Mouse (Mus musculus) MEL (cell line): Measurements from ENCODE around the gene Pcgf6. TPM values are rescaled to one million over a fixed set of nuclear protein-coding genes. Genes with fewer than 3 reads are reported as not detected.

Source experiments
- DNase-seq: peaks from one replicate; pipeline ENCODE4 v3.0.0; 2011; ENCODE audit warnings: low read depth, low spot score
- H3K27ac ChIP-seq: 2 replicates; pipeline ENCODE4 v1.5.1; 2012; ENCODE audit warnings: low read depth, mild to moderate bottlenecking, control low read depth, low read length, moderate library complexity; ENCODE audit not compliant: control insufficient read depth
- H3K27me3 ChIP-seq, 2 experiments: fragments of 150-350 bp in 1 of 2; sonication (generic) in 1 of 2; 2 replicates each; pipeline ENCODE4 v1.6.1; 2012; ENCODE audit warnings: low read length in 2 of 2, mild to moderate bottlenecking in 2 of 2, improper control_type of control experiment in 1 of 2, moderate library complexity in 1 of 2; ENCODE audit not compliant: insufficient read depth in 2 of 2, control insufficient read depth in 1 of 2
- H3K36me3 ChIP-seq, 2 experiments: 2 replicates each; pipeline ENCODE4 v1.6.1; 2012 to 2014; ENCODE audit warnings: low read length in 2 of 2, improper control_type of control experiment in 1 of 2, inconsistent platforms in 1 of 2, mild to moderate bottlenecking in 1 of 2; ENCODE audit not compliant: insufficient read depth in 2 of 2, control insufficient read depth in 1 of 2
- H3K4me1 ChIP-seq, 2 experiments: fragments of 150-350 bp in 1 of 2; sonication (generic) in 1 of 2; 2 replicates each; pipeline ENCODE4 v1.6.1; 2012; ENCODE audit warnings: low read length in 2 of 2, improper control_type of control experiment in 1 of 2, mild to moderate bottlenecking in 1 of 2; ENCODE audit not compliant: insufficient read depth in 2 of 2, control insufficient read depth in 1 of 2
- H3K4me3 ChIP-seq, 2 experiments: fragments of 150-350 bp in 1 of 2; sonication (generic) in 1 of 2; 2 replicates each; pipeline ENCODE4 v1.5.1; 2012; ENCODE audit warnings: low read depth in 2 of 2, low read length in 2 of 2, mild to moderate bottlenecking in 2 of 2, moderate library complexity in 2 of 2, control low read depth in 1 of 2, improper control_type of control experiment in 1 of 2; ENCODE audit not compliant: control insufficient read depth in 1 of 2, insufficient read depth in 1 of 2
- H3K79me2 ChIP-seq: 2 replicates; pipeline ENCODE4 v1.6.1; 2012; ENCODE audit warnings: mild to moderate bottlenecking, low read length, moderate library complexity; ENCODE audit not compliant: control insufficient read depth, poor library complexity, insufficient read depth
- H3K9ac ChIP-seq: 2 replicates; pipeline ENCODE4 v1.6.1; 2012; ENCODE audit warnings: low read depth, mild to moderate bottlenecking, control low read depth, low read length, moderate library complexity; ENCODE audit not compliant: control insufficient read depth, poor library complexity, severe bottlenecking
- H3K9me3 ChIP-seq: fragments of 150-350 bp; sonication (generic); replicated peaks from 2 replicates; pipeline ENCODE4 v1.6.1; 2012; ENCODE audit warnings: mild to moderate bottlenecking, low read length, improper control_type of control experiment, moderate library complexity; ENCODE audit not compliant: insufficient read depth
- BHLHE40 ChIP-seq: IDR thresholded peaks from 2 replicates; pipeline ENCODE4 v1.6.1; 2012; ENCODE audit warnings: low read depth, mild to moderate bottlenecking, inconsistent platforms, low read length, improper control_type of control experiment, borderline replicate concordance
- CHD1 ChIP-seq: IDR thresholded peaks from 2 replicates; pipeline ENCODE4 v1.6.1; 2012; ENCODE audit warnings: low read depth, mild to moderate bottlenecking, inconsistent platforms, low read length, improper control_type of control experiment
- CHD2 ChIP-seq: IDR thresholded peaks from 2 replicates; pipeline ENCODE4 v1.6.1; 2011; ENCODE audit warnings: low read length, improper control_type of control experiment
- E2F4 ChIP-seq: IDR thresholded peaks from 2 replicates; pipeline ENCODE4 v1.6.1; 2011; ENCODE audit warnings: low read depth, low read length, improper control_type of control experiment, borderline replicate concordance
- ELF1 ChIP-seq: IDR thresholded peaks from 2 replicates; pipeline ENCODE4 v1.6.1; 2014; ENCODE audit warnings: low read depth, mild to moderate bottlenecking, inconsistent platforms, low read length, improper control_type of control experiment, moderate library complexity
- EP300 ChIP-seq, 2 experiments: IDR thresholded peaks; 2 replicates each; pipeline ENCODE4 v1.6.1; 2011; ENCODE audit warnings: improper control_type of control experiment in 2 of 2, low read length in 2 of 2, low read depth in 1 of 2, mild to moderate bottlenecking in 1 of 2
- ETS1 ChIP-seq: IDR thresholded peaks from 2 replicates; pipeline ENCODE4 v1.6.1; 2012; ENCODE audit warnings: low read depth, mild to moderate bottlenecking, inconsistent platforms, low read length, improper control_type of control experiment, moderate library complexity
- GATA1 ChIP-seq: IDR thresholded peaks from 2 replicates; pipeline ENCODE4 v1.6.1; 2011; ENCODE audit warnings: low read depth, low read length, improper control_type of control experiment
- HCFC1 ChIP-seq: IDR thresholded peaks from 2 replicates; pipeline ENCODE4 v1.6.1; 2012; ENCODE audit warnings: low read depth, mild to moderate bottlenecking, inconsistent platforms, low read length, improper control_type of control experiment, moderate library complexity
- MAZ ChIP-seq: IDR thresholded peaks from 2 replicates; pipeline ENCODE4 v1.6.1; 2012; ENCODE audit warnings: low read depth, mild to moderate bottlenecking, inconsistent platforms, low read length, improper control_type of control experiment
- MXI1 ChIP-seq: IDR thresholded peaks from 2 replicates; pipeline ENCODE4 v1.6.1; 2011; ENCODE audit warnings: mild to moderate bottlenecking, low read depth, low read length, improper control_type of control experiment
- MYB ChIP-seq: IDR thresholded peaks from 2 replicates; pipeline ENCODE4 v1.6.1; 2011; ENCODE audit warnings: mild to moderate bottlenecking, low read depth, low read length, improper control_type of control experiment
- MYC ChIP-seq: IDR thresholded peaks from 2 replicates; pipeline ENCODE4 v1.6.1; 2011; ENCODE audit warnings: low read depth, mild to moderate bottlenecking, low read length, improper control_type of control experiment, moderate library complexity
- NELFE ChIP-seq: IDR thresholded peaks from 2 replicates; pipeline ENCODE4 v1.6.1; 2011; ENCODE audit warnings: low read depth, low read length, improper control_type of control experiment
- NRF1 ChIP-seq: IDR thresholded peaks from 2 replicates; pipeline ENCODE4 v1.6.1; 2014; ENCODE audit warnings: low read depth, mild to moderate bottlenecking, inconsistent platforms, low read length, improper control_type of control experiment, moderate library complexity; ENCODE audit not compliant: poor library complexity, insufficient read depth, severe bottlenecking
- POLR2AphosphoS5 ChIP-seq: IDR thresholded peaks from 2 replicates; pipeline ENCODE4 v1.6.1; 2012; ENCODE audit warnings: low read depth, borderline replicate concordance, mild to moderate bottlenecking, inconsistent platforms, low read length, moderate library complexity, mixed read lengths
- RCOR1 ChIP-seq: IDR thresholded peaks from 2 replicates; pipeline ENCODE4 v1.6.1; 2012; ENCODE audit warnings: low read depth, mild to moderate bottlenecking, inconsistent platforms, low read length, improper control_type of control experiment
- SIN3A ChIP-seq: IDR thresholded peaks from 2 replicates; pipeline ENCODE4 v1.6.1; 2012; ENCODE audit warnings: low read length, improper control_type of control experiment, inconsistent platforms
- SMC3 ChIP-seq: IDR thresholded peaks from 2 replicates; pipeline ENCODE4 v1.6.1; 2011; ENCODE audit warnings: low read depth, low read length, improper control_type of control experiment
- TBP ChIP-seq: IDR thresholded peaks from 2 replicates; pipeline ENCODE4 v1.8.0; 2011; ENCODE audit warnings: low read depth, low read length, improper control_type of control experiment
- UBTF ChIP-seq: IDR thresholded peaks from 2 replicates; pipeline ENCODE4 v1.6.1; 2012; ENCODE audit warnings: low read depth, mild to moderate bottlenecking, inconsistent platforms, low read length, improper control_type of control experiment, moderate library complexity, borderline replicate concordance; ENCODE audit not compliant: insufficient read depth
- USF1 ChIP-seq: IDR thresholded peaks from 2 replicates; pipeline ENCODE4 v1.6.1; 2014; ENCODE audit warnings: low read depth, mild to moderate bottlenecking, inconsistent platforms, low read length, improper control_type of control experiment, moderate library complexity
- USF2 ChIP-seq, 2 experiments: IDR thresholded peaks; 2 replicates each; pipeline ENCODE4 v1.6.1; 2011 to 2012; ENCODE audit warnings: improper control_type of control experiment in 2 of 2, low read length in 2 of 2, borderline replicate concordance in 1 of 2, inconsistent platforms in 1 of 2, low read depth in 1 of 2, mild to moderate bottlenecking in 1 of 2; ENCODE audit not compliant: insufficient read depth in 1 of 2
- ZC3H11A ChIP-seq: IDR thresholded peaks from 2 replicates; pipeline ENCODE4 v1.6.1; 2012; ENCODE audit warnings: low read depth, mild to moderate bottlenecking, inconsistent platforms, low read length, improper control_type of control experiment
- ZKSCAN1 ChIP-seq: IDR thresholded peaks from 2 replicates; pipeline ENCODE4 v1.6.1; 2012; ENCODE audit warnings: low read depth, mild to moderate bottlenecking, inconsistent platforms, low read length, improper control_type of control experiment, moderate library complexity
- polyA plus RNA-seq, 2 experiments: library from polyadenylated mRNA; stranded (reverse) in 1 of 2; unstranded in 1 of 2; fragments of >175 nt in 1 of 2; fragments of >200 nt in 1 of 2; gene quantifications; 2 replicates each; pipeline versions ENCODE4 v1.2.1 to v1.2.4; 2012; ENCODE audit warnings: low replicate concordance in 2 of 2, low read depth in 1 of 2; ENCODE audit not compliant: insufficient read length in 2 of 2, insufficient read depth in 1 of 2, missing spikeins in 1 of 2
- total RNA-seq: library from RNA; depleted of rRNA; stranded (reverse); fragments of 300-350 nt; gene quantifications from 2 replicates; pipeline ENCODE4 v1.2.3, GENCODE M21; 2012

The Pcgf6 gene
- total and polyA plus RNA-seq, 3 experiments, result 29.0 to 47.5 TPM; not detected in 1

DNA sequence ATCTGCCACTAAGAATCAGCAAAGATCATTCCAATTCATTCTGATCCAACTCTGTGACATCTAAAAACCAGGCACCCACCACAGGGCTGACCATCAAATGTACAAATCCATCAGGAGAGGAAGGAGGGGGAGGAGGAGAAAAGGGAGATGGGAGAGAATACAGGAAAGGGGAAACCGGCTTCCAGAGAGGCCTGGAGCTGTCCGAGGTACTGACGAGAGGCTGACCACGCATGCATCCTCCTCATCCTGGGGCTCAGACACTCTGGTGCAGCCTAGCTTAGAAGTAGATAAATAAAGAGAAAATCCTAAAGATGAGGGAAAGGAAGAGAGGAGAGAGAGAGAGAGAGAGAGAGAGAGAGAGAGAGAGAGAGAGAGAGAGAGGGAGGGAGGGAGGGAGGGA lies 44.4 kb downstream of the Pcgf6 start:
- H3K79me2 ChIP-seq, result no peaks in the 10 kb centered on the region
- H3K27ac ChIP-seq, result no peak overlapping the region
- H3K4me3 ChIP-seq, result no peak overlapping the region
- peaks cover 0 to 13% of the 10 kb centered on the region in 2 experiments; a peak in 2 of 4 replicates for H3K36me3 ChIP-seq
- TF ChIP-seq MYB (no peak), USF1 (no peak), SMC3 (no peak), EP300 (IDR thresholded peaks at IDR 0.05; ENCODE audit: low read depth in 1 of 2, low read length in 2 of 2) (no peak), TBP (no peak), GATA1 (no peak), POLR2AphosphoS5 (no peak), SIN3A (peak; percentile 89), NELFE (no peak), BHLHE40 (no peak), RCOR1 (peak; percentile 44; the same call in 1 of the 2 replicates), HCFC1 (no peak), MXI1 (peak; percentile 90), E2F4 (no peak), USF2 (IDR thresholded peaks at IDR 0.05; ENCODE audit: borderline replicate concordance in 1 of 2, insufficient read depth in 1 of 2, low read depth in 1 of 2, low read length in 2 of 2) (no peak), CHD2 (no peak), ZKSCAN1 (no peak), MAZ (no peak), CHD1 (no peak), ZC3H11A (no peak), ELF1 (no peak), MYC (no peak), UBTF (no peak), ETS1 (no peak), NRF1 (no peak)
- TF ChIP-seq, all 39 proteins: peak for 3
- Histone ChIP-seq H3K27me3 (peaks cover 3 to 6% of the 10 kb centered on the region in 2 experiments), H3K9ac (no peak overlapping the region), H3K9me3 (no peaks in the 10 kb centered on the region), H3K4me1 (peaks cover 7 to 24% of the 10 kb centered on the region in 2 experiments)
- DNase-seq, result peak; percentile 76
